Comparison of ENCODE assay signal across 19 mouse cellular contexts in the genomic region with DNA sequence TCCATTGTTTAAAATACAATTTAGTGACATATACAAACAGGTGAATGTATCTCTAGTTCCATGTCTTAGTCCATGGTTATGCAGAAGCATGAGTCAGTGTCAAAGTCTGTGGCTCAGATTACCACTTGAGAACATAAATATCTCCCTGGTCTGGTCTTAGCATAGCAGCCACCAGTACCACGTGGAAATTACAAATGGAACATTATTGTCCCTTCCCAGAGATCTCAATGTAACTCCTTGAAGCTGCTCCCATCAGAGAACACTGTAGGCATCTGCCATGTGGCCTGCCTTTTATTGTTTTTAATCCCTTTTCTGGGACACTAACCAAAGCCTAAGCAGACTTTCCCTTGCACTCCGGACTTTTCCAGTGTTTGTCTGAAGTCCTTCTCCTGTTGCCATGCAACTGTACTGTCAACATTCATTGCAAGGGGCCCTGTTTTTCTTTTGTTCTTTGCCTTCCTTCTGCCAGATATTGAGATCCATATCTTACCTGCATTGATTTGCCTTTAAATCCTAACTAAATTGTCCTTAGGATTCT.
DNase-seq lines count a peak whose midpoint lies in the region; ATAC-seq and TF ChIP-seq lines count a peak whose summit lies in the region.
"Had no signal": no experiment of that assay in that cellular context is flagged by ENCODE, and none has a peak within 500 bp of the region (broad histone marks: within the 10 kb centered on the region; RNA-seq: fewer than 3 reads in every experiment).

No protein-coding gene starts in this region.

- H3K9ac ChIP-seq in forebrain, embryonic 14.5 days (ENCODE audit: low read length), result no peak overlapping the region
- H3K9ac ChIP-seq in forebrain, embryonic 11.5 days (ENCODE audit: low read length), result no peak overlapping the region
- no peak overlapping the region for H3K9ac ChIP-seq in midbrain, embryonic 11.5 days (ENCODE audit: low read length)
- H3K9ac ChIP-seq in midbrain, embryonic 13.5 days (replicated peaks), result no peak overlapping the region
- H3K9ac ChIP-seq in heart, adult 2 months (ENCODE audit: low read depth, low read length), result no peak overlapping the region
- H3K9ac ChIP-seq: embryonic facial prominence, embryonic 13.5 days; heart, embryonic 12.5 days; hindbrain, embryonic 15.5 days had no signal

- no peaks in the 10 kb centered on the region for H3K27me3 ChIP-seq in forebrain, embryonic 14.5 days (replicated peaks; ENCODE audit: control insufficient read depth, insufficient read depth, low read length)
- H3K27me3 ChIP-seq in forebrain, embryonic 11.5 days (ENCODE audit: control insufficient read depth, insufficient read depth, low read length), result no peaks in the 10 kb centered on the region
- H3K27me3 ChIP-seq in midbrain, embryonic 11.5 days (ENCODE audit: control insufficient read depth, insufficient read depth, low read length), result no peaks in the 10 kb centered on the region
- H3K27me3 ChIP-seq in midbrain, embryonic 10.5 days (ENCODE audit: low read depth, poor library complexity, severe bottlenecking), result no peaks in the 10 kb centered on the region
- H3K27me3 ChIP-seq in midbrain, embryonic 13.5 days, result no peaks in the 10 kb centered on the region
- H3K27me3 ChIP-seq in heart, adult 2 months (ENCODE audit: control insufficient read depth, insufficient read depth, low read length), result no peaks in the 10 kb centered on the region
- H3K27me3 ChIP-seq: embryonic facial prominence, embryonic 13.5 days; heart, embryonic 12.5 days; hindbrain, embryonic 15.5 days had no signal

- no peak overlapping the region for H3K4me3 ChIP-seq in forebrain, embryonic 14.5 days (ENCODE audit: low read depth, low read length)
- H3K4me3 ChIP-seq in forebrain, embryonic 11.5 days (ENCODE audit: low read depth, low read length), result no peak overlapping the region
- no peak overlapping the region for H3K4me3 ChIP-seq in midbrain, embryonic 11.5 days (ENCODE audit: low read depth, low read length)
- no peak overlapping the region for H3K4me3 ChIP-seq in midbrain, embryonic 10.5 days
- H3K4me3 ChIP-seq in midbrain, embryonic 13.5 days (replicated peaks), result no peak overlapping the region
- no peak overlapping the region for H3K4me3 ChIP-seq in heart, adult 2 months
- H3K4me3 ChIP-seq: embryonic facial prominence, embryonic 13.5 days; heart, embryonic 12.5 days; hindbrain, embryonic 15.5 days had no signal

- no peak overlapping the region for H3K27ac ChIP-seq in forebrain, embryonic 14.5 days (ENCODE audit: low read depth, low read length)
- no peak overlapping the region for H3K27ac ChIP-seq in forebrain, embryonic 11.5 days (ENCODE audit: low read depth, low read length)
- H3K27ac ChIP-seq in midbrain, embryonic 11.5 days (ENCODE audit: low read depth, low read length), result no peak overlapping the region
- no peak overlapping the region for H3K27ac ChIP-seq in midbrain, embryonic 10.5 days (replicated peaks)
- no peak overlapping the region for H3K27ac ChIP-seq in midbrain, embryonic 13.5 days
- no peak overlapping the region for H3K27ac ChIP-seq in heart, adult 2 months
- H3K27ac ChIP-seq: embryonic facial prominence, embryonic 13.5 days; hindbrain, embryonic 15.5 days had no signal

- no peaks in the 10 kb centered on the region for H3K9me3 ChIP-seq in forebrain, embryonic 14.5 days (replicated peaks; ENCODE audit: control insufficient read depth, low read length)
- H3K9me3 ChIP-seq in forebrain, embryonic 11.5 days (ENCODE audit: control insufficient read depth, low read length), result no peaks in the 10 kb centered on the region
- no peaks in the 10 kb centered on the region for H3K9me3 ChIP-seq in midbrain, embryonic 11.5 days (ENCODE audit: control insufficient read depth, low read length)
- no peaks in the 10 kb centered on the region for H3K9me3 ChIP-seq in midbrain, embryonic 10.5 days (replicated peaks)
- no peaks in the 10 kb centered on the region for H3K9me3 ChIP-seq in midbrain, embryonic 13.5 days
- H3K9me3 ChIP-seq: embryonic facial prominence, embryonic 13.5 days; heart, embryonic 12.5 days; hindbrain, embryonic 15.5 days had no signal

- H3K36me3 ChIP-seq in forebrain, embryonic 14.5 days (ENCODE audit: control insufficient read depth, insufficient read depth, low read length), result no peaks in the 10 kb centered on the region
- H3K36me3 ChIP-seq in forebrain, embryonic 11.5 days (ENCODE audit: control insufficient read depth, insufficient read depth, low read length), result no peaks in the 10 kb centered on the region
- H3K36me3 ChIP-seq in midbrain, embryonic 11.5 days (ENCODE audit: control insufficient read depth, insufficient read depth, low read length), result no peaks in the 10 kb centered on the region
- H3K36me3 ChIP-seq in midbrain, embryonic 10.5 days, result no peaks in the 10 kb centered on the region
- no peaks in the 10 kb centered on the region for H3K36me3 ChIP-seq in midbrain, embryonic 13.5 days
- H3K36me3 ChIP-seq in heart, adult 2 months (ENCODE audit: control insufficient read depth, insufficient read depth, low read length), result no peaks in the 10 kb centered on the region
- H3K36me3 ChIP-seq: embryonic facial prominence, embryonic 13.5 days; G1E; heart, embryonic 12.5 days; hindbrain, embryonic 15.5 days had no signal

- intact Hi-C loops in heart, adult 2 months (cut with DNase I), result no loop called here

- 24% methylated on average over 2 of the region's 2 CpGs for WGBS in forebrain, embryonic 14.5 days
- 44% methylated on average over 2 of the region's 2 CpGs for WGBS in forebrain, embryonic 11.5 days
- 43% methylated on average over 2 of the region's 2 CpGs for WGBS in midbrain, embryonic 11.5 days
- WGBS in midbrain, embryonic 10.5 days, result 49% methylated on average over 2 of the region's 2 CpGs
- WGBS in midbrain, embryonic 13.5 days, result 26% methylated on average over 2 of the region's 2 CpGs
- 24% methylated on average over 2 of the region's 2 CpGs for WGBS in heart, adult 2 months

- peak; percentile 11 for DNase-seq in forebrain, embryonic 14.5 days (ENCODE audit: low spot score)
- no peak for DNase-seq in forebrain, embryonic 11.5 days (ENCODE audit: low spot score)
- no peak for DNase-seq in midbrain, embryonic 11.5 days (ENCODE audit: low spot score, missing footprints)
- no peak for DNase-seq in midbrain, embryonic 10.5 days (ENCODE audit: low spot score)
- DNase-seq in retina, embryonic 14.5 days (ENCODE audit: low spot score), result peak; percentile 8
- no peak for DNase-seq in heart, adult 2 months
- DNase-seq: adrenal gland, adult 8-10 months; adrenal gland, postnatal 36 days; cerebellum, adult 11 months; cerebellum, adult 8-10 months; cerebellum, postnatal 14 days; gastrocnemius, postnatal 14 days; kidney, adult 11 months had no signal

- H3K79me2 ChIP-seq in heart, adult 2 months (replicated peaks; ENCODE audit: control insufficient read depth, insufficient read depth, low read length), result no peaks in the 10 kb centered on the region

- no peak; the same call in 1 of the 2 replicates for ATAC-seq in forebrain, embryonic 14.5 days
- ATAC-seq in forebrain, embryonic 11.5 days (replicated peaks; ENCODE audit: low FRiP score), result no peak
- peak; percentile 40; the same call in 1 of the 2 replicates for ATAC-seq in midbrain, embryonic 11.5 days (ENCODE audit: low FRiP score)
- ATAC-seq in midbrain, embryonic 13.5 days, result peak; percentile 55
- no peak for ATAC-seq in erythroid progenitor cell, adult 5-6 weeks (replicated peaks; ENCODE audit: low FRiP score, poor library complexity, severe bottlenecking)

- TF ChIP-seq EP300 in heart, adult 2 months (IDR thresholded peaks at IDR 0.05; ENCODE audit: insufficient read depth, low read depth, low read length), result no peak

- TF ChIP-seq CTCF in heart, adult 2 months (IDR thresholded peaks at IDR 0.05), result no peak

- H3K4me1 ChIP-seq in forebrain, embryonic 14.5 days (ENCODE audit: control insufficient read depth, insufficient read depth, low read length), result no peaks in the 10 kb centered on the region
- no peaks in the 10 kb centered on the region for H3K4me1 ChIP-seq in forebrain, embryonic 11.5 days (replicated peaks; ENCODE audit: control insufficient read depth, insufficient read depth, low read length)
- no peaks in the 10 kb centered on the region for H3K4me1 ChIP-seq in midbrain, embryonic 11.5 days (ENCODE audit: control insufficient read depth, insufficient read depth, low read length)
- H3K4me1 ChIP-seq in midbrain, embryonic 10.5 days, result no peaks in the 10 kb centered on the region
- no peaks in the 10 kb centered on the region for H3K4me1 ChIP-seq in midbrain, embryonic 13.5 days (replicated peaks)
- H3K4me1 ChIP-seq in heart, adult 2 months (ENCODE audit: control insufficient read depth, insufficient read depth, low read length), result no peaks in the 10 kb centered on the region
- H3K4me1 ChIP-seq: embryonic facial prominence, embryonic 13.5 days; heart, embryonic 12.5 days; hindbrain, embryonic 15.5 days had no signal

- H3K4me2 ChIP-seq in forebrain, embryonic 14.5 days (ENCODE audit: low read length), result no peak overlapping the region
- H3K4me2 ChIP-seq in forebrain, embryonic 11.5 days (ENCODE audit: low read depth, low read length, severe bottlenecking), result no peak overlapping the region
- no peak overlapping the region for H3K4me2 ChIP-seq in midbrain, embryonic 11.5 days
- no peak overlapping the region for H3K4me2 ChIP-seq in midbrain, embryonic 13.5 days (replicated peaks)
- H3K4me2 ChIP-seq: embryonic facial prominence, embryonic 13.5 days; heart, embryonic 12.5 days; hindbrain, embryonic 15.5 days had no signal

- no peak for TF ChIP-seq POLR2A in heart, adult 2 months (IDR thresholded peaks at IDR 0.05; ENCODE audit: insufficient read depth, low read depth, low read length)

Comparison
In these comparisons a context has a peak if more than half of its experiments do, and no peak if none do; other contexts are left out.
1. DNase-seq: peak in forebrain, embryonic 14.5 days (single experiment) and retina, embryonic 14.5 days (single experiment); none in forebrain, embryonic 11.5 days (single experiment), midbrain, embryonic 11.5 days (single experiment), midbrain, embryonic 10.5 days (single experiment) and heart, adult 2 months (0 of 2).
2. ATAC-seq: peak in midbrain, embryonic 11.5 days (single experiment) and midbrain, embryonic 13.5 days (single experiment); none in forebrain, embryonic 14.5 days (single experiment), forebrain, embryonic 11.5 days (single experiment) and erythroid progenitor cell, adult 5-6 weeks (single experiment).